Mouse (Mus musculus): ENCODE measurements at regions not wholly inside any gene's neighbourhood (a gene's known extent, or its start where the extent isn't known, plus 50 kb on each side); places are given as distances from the start of the nearest gene placed in this dataset.

DNA sequence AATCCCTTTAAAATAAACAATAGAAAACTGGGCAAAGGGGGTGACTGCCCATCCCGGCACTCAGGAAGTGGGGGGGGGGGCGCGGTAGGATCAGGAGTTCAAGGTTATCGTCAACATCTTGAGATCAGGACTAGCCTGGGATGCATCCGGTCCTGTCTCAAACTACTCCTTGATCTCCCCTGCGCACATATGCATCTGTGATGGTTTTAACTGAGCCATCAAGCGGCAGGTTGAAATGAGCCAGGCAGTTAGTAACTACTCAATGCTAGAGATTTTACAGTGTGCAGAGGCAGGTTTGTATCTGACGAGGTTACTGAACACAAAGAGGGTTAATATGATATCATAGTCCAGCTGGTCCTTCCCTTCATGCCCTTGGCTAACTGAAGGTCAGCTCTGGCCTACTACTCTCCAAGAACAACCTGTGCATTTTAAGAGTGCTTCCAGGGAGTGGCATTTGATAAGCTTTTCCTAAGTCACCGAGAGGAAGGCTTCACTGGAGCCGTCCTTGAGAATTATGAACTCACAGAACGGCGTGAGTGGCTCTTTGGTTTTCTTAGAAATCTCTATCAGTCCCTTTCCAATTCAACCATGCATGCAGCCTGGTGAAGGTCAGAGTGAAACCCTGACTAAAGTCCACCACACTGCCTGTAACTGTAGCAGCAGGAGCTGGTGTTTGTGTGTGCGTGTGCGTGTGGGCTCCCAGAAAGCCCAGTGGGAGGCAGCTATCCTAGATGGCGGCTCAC, 340.1 kb downstream of the Diras2 start:
- Histone ChIP-seq H3K27me3 (ENCODE audit: control insufficient read depth, insufficient read depth, low read length) (no peaks in the 10 kb centered on the region), H3K9ac (ENCODE audit: low read length) (no peak overlapping the region), H3K4me1 (replicated peaks; ENCODE audit: control insufficient read depth, insufficient read depth) (no peaks in the 10 kb centered on the region), H3K36me3 (ENCODE audit: control insufficient read depth, insufficient read depth, low read length) (no peaks in the 10 kb centered on the region), H3K9me3 (ENCODE audit: control insufficient read depth, low read length) (no peaks in the 10 kb centered on the region), H3K4me3 (ENCODE audit: low read depth, low read length) (no peak overlapping the region), H3K27ac (replicated peaks) (no peak overlapping the region), H3K4me2 (replicated peaks; ENCODE audit: low read depth) (no peak overlapping the region)
- TF ChIP-seq CTCF (IDR thresholded peaks at IDR 0.05; ENCODE audit: low read depth), result no peak
- no peak for TF ChIP-seq EP300 (optimal IDR thresholded peaks at IDR 0.05)
- WGBS, result 74% methylated on average over 15 of the region's 15 CpGs
- DNase-seq (ENCODE audit: low spot score), result peak; percentile 20
- no peak for ATAC-seq (ENCODE audit: low FRiP score, low TSS enrichment)

DNA sequence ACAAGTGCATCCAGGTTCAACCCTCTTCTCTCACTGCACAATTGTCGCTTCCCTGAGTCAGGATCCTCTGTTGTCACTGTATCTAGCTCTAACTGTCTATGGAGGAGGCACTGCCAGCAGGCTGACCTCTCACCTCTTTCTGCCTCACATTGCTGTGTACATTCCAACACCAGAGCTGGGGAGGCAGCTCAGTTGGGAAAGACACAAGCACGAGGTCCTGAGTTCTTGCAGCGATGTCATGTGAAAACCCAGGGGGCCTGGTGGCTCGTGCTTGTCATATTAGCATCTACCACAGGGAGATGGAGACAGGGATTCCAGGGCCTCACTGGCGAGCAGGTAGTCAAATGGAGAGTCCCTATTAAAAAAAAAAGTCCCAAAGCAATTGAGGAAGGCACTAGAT, 334.2 kb downstream of the Diras2 start:
- Histone ChIP-seq H3K27ac (replicated peaks) (no peak overlapping the region), H3K9me3 (ENCODE audit: control insufficient read depth, low read length) (no peaks in the 10 kb centered on the region), H3K4me2 (replicated peaks; ENCODE audit: low read depth) (no peak overlapping the region), H3K9ac (ENCODE audit: low read length) (no peak overlapping the region), H3K36me3 (ENCODE audit: control insufficient read depth, insufficient read depth, low read length) (no peaks in the 10 kb centered on the region), H3K4me1 (replicated peaks; ENCODE audit: control insufficient read depth, insufficient read depth) (no peaks in the 10 kb centered on the region), H3K4me3 (ENCODE audit: low read depth, low read length) (no peak overlapping the region), H3K27me3 (ENCODE audit: control insufficient read depth, insufficient read depth, low read length) (no peaks in the 10 kb centered on the region)
- DNase-seq (ENCODE audit: low spot score) (no peak), ATAC-seq (ENCODE audit: low FRiP score, low TSS enrichment) (no peak)
- 74% methylated on average over 5 of the region's 5 CpGs for WGBS
- TF ChIP-seq EP300 (optimal IDR thresholded peaks at IDR 0.05), result no peak
- TF ChIP-seq CTCF (IDR thresholded peaks at IDR 0.05; ENCODE audit: low read depth), result no peak

DNA sequence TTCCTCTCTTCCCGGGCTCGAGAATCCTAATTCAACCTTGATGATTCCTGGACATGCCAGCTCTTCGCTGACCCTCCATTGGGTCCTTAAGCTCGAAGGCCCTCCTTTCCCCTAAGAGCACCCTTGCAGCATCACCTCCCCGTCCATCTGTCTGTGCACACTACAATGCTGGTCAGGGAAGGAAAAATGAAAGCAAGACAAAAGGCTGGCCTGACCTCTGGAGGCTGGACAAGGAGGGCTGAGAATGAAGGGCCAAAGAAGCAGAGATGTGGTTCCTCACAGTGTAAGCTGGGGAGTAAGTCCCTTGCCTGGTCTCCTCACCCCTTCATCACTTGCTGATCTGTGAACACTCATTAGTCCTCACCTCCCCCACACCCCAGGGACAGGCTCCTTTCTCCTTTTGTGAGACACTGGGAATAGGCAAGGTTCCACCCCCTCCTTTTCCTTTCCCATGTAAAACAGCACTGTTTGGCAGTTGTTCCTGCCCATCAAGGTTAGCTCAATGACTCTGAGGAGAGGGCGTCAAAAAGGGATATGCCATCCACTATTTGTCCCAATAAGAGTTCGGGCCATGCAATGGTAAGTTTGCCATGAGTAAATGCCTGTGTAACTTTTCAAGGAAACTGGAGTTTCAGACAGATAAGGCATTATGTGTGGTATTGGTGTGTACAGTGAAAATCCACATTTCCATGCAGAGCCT, 332.3 kb downstream of the Diras2 start:
- 0 out of 2 replicates have a peak, but pooled peaks have one; percentile 6 for ATAC-seq (ENCODE audit: low FRiP score, low TSS enrichment)
- Histone ChIP-seq H3K4me2 (replicated peaks; ENCODE audit: low read depth) (no peak overlapping the region), H3K9ac (ENCODE audit: low read length) (no peak overlapping the region), H3K27me3 (ENCODE audit: control insufficient read depth, insufficient read depth, low read length) (no peaks in the 10 kb centered on the region), H3K27ac (replicated peaks) (no peak overlapping the region), H3K36me3 (ENCODE audit: control insufficient read depth, insufficient read depth, low read length) (no peaks in the 10 kb centered on the region), H3K4me3 (ENCODE audit: low read depth, low read length) (no peak overlapping the region), H3K4me1 (replicated peaks; ENCODE audit: control insufficient read depth, insufficient read depth) (no peaks in the 10 kb centered on the region), H3K9me3 (ENCODE audit: control insufficient read depth, low read length) (no peaks in the 10 kb centered on the region)
- 86% methylated on average over 7 of the region's 7 CpGs for WGBS
- no peak for TF ChIP-seq EP300 (optimal IDR thresholded peaks at IDR 0.05)
- peak; percentile 48 for TF ChIP-seq CTCF (IDR thresholded peaks at IDR 0.05; ENCODE audit: low read depth)
- no peak for DNase-seq (ENCODE audit: low spot score)

DNA sequence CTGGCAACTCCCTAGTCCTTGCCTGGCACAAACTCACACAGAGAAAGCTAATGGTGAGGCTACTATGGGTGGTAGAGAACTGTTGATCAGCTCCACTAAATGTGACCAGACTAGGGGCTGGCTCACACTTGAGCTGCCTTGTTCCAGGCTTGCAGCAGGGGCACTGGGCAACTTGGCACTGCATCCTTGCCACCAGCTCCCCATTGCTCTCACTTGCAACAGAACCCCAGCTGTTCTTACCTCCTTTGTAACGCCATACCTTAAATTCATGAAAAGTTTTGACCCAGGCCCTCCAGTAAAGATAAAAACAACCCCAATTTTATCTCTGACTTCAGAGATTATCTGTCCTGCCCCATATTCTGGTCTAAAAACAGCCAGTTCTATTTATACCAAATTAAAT, 328.7 kb downstream of the Diras2 start:
- Histone ChIP-seq H3K36me3 (ENCODE audit: control insufficient read depth, insufficient read depth, low read length) (no peaks in the 10 kb centered on the region), H3K4me2 (replicated peaks; ENCODE audit: low read depth) (no peak overlapping the region), H3K27ac (replicated peaks) (no peak overlapping the region), H3K4me3 (ENCODE audit: low read depth, low read length) (no peak overlapping the region), H3K27me3 (ENCODE audit: control insufficient read depth, insufficient read depth, low read length) (no peaks in the 10 kb centered on the region), H3K9me3 (ENCODE audit: control insufficient read depth, low read length) (no peaks in the 10 kb centered on the region), H3K9ac (ENCODE audit: low read length) (no peak overlapping the region), H3K4me1 (replicated peaks; ENCODE audit: control insufficient read depth, insufficient read depth) (no peaks in the 10 kb centered on the region)
- TF ChIP-seq EP300 (optimal IDR thresholded peaks at IDR 0.05), result no peak
- TF ChIP-seq CTCF (IDR thresholded peaks at IDR 0.05; ENCODE audit: low read depth), result no peak
- WGBS, result 82% methylated on average over 1 of the region's 1 CpGs
- ATAC-seq (ENCODE audit: low FRiP score, low TSS enrichment), result no peak
- DNase-seq (ENCODE audit: low spot score), result no peak

DNA sequence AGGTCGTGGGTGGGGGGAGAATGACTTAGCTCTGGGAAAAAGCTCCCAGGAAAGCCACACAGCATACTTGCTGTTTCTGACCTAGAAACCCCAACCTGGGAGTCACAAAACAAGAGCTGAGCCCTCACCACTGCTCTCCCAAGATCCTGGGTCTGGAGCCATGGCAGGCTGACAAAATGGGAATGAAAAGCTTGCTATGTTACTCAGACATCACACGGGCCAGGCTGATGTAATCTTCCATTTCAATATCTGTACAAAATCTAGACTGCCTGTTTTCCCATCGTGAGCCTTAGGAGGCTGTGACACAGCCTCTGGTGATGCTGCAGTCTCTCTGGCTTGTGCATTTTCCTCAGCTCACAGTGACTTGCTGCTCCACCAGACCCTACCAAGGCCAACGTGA, 325.1 kb downstream of the Diras2 start:
- no peak overlapping the region for H3K27ac ChIP-seq (replicated peaks)
- H3K4me2 ChIP-seq (replicated peaks; ENCODE audit: low read depth), result no peak overlapping the region
- no peaks in the 10 kb centered on the region for H3K4me1 ChIP-seq (replicated peaks; ENCODE audit: control insufficient read depth, insufficient read depth)
- no peaks in the 10 kb centered on the region for H3K9me3 ChIP-seq (ENCODE audit: control insufficient read depth, low read length)
- H3K9ac ChIP-seq (ENCODE audit: low read length), result no peak overlapping the region
- H3K4me3 ChIP-seq (ENCODE audit: low read depth, low read length), result no peak overlapping the region
- DNase-seq (ENCODE audit: low spot score) (no peak), ATAC-seq (ENCODE audit: low FRiP score, low TSS enrichment) (no peak)
- 70% methylated on average over 4 of the region's 4 CpGs for WGBS
- TF ChIP-seq CTCF (IDR thresholded peaks at IDR 0.05; ENCODE audit: low read depth), result no peak
- no peak for TF ChIP-seq EP300 (optimal IDR thresholded peaks at IDR 0.05)
- H3K27me3 ChIP-seq (ENCODE audit: control insufficient read depth, insufficient read depth, low read length), result no peaks in the 10 kb centered on the region
- H3K36me3 ChIP-seq (ENCODE audit: control insufficient read depth, insufficient read depth, low read length), result no peaks in the 10 kb centered on the region

DNA sequence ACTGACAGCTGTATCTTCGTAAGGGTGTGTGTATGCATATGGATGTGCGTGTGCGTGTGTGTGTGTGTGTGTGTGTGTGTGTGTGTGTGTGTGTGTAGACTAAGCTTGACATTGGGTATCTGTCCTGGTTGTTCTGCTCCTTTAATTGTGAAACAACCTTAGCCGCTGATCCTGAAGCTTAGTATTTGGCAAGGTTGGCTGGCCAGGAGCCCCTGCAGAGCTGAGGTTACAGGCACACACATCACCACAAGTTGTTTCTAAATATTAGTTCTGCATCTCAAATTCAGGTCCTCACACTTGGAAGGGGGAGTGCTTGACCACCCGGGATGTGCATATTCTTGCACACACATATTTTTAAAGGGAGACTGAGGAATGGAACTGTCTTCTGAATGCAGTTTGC, 314.7 kb downstream of the Diras2 start:
- no peaks in the 10 kb centered on the region for H3K4me1 ChIP-seq (replicated peaks; ENCODE audit: control insufficient read depth, insufficient read depth)
- H3K27me3 ChIP-seq (ENCODE audit: control insufficient read depth, insufficient read depth, low read length), result no peaks in the 10 kb centered on the region
- H3K27ac ChIP-seq (replicated peaks), result no peak overlapping the region
- no peaks in the 10 kb centered on the region for H3K36me3 ChIP-seq (ENCODE audit: control insufficient read depth, insufficient read depth, low read length)
- no peak for TF ChIP-seq EP300 (optimal IDR thresholded peaks at IDR 0.05)
- TF ChIP-seq CTCF (IDR thresholded peaks at IDR 0.05; ENCODE audit: low read depth), result no peak
- no peak overlapping the region for H3K4me3 ChIP-seq (ENCODE audit: low read depth, low read length)
- H3K4me2 ChIP-seq (replicated peaks; ENCODE audit: low read depth), result no peak overlapping the region
- no peak overlapping the region for H3K9ac ChIP-seq (ENCODE audit: low read length)
- DNase-seq (ENCODE audit: low spot score), result no peak
- H3K9me3 ChIP-seq (ENCODE audit: control insufficient read depth, low read length), result no peaks in the 10 kb centered on the region
- WGBS, result 80% methylated on average over 5 of the region's 5 CpGs
- no peak for ATAC-seq (ENCODE audit: low FRiP score, low TSS enrichment)
